Mouse (Mus musculus): ENCODE results near the gene Irf9. TPM values are rescaled to one million over a fixed set of nuclear protein-coding genes. Genes with fewer than 3 reads are reported as not detected.

The Irf9 gene
- polyA plus RNA-seq (2017; shearing (Covaris generic)): 100 to 1,000 TPM; 129 to 164 TPM

- no peak for ATAC-seq
These were observed at the start of gene Irf9 for GRCm38 (mm10) chr14:55603271-55603632. TSS of gene Irf9 (plus strand) at chr14:55603571.

DNA sequence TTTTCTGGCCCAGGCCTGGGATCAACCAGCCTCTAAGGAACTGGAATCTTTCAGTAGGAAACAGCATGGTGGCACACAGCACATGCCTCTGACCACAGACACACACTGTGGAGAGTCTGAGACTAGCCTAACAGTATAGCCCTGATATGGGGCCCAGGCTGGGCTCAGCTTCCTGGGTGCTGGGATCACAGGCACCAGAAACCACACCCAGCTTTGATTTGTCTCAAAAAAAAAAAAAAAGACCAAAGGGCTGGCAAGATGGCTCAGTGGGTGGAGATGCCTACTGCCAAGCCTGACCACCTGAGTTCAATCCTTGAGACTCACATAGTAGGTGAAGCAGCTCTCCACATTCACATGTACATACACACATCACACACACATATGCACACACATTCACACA lies 48.7 kb upstream of the Irf9 start:
- ATAC-seq: no peak

- no peak for ATAC-seq
These were observed 47.6 kb upstream of the Irf9 start for GRCm38 (mm10) chr14:55555788-55556187.

DNA sequence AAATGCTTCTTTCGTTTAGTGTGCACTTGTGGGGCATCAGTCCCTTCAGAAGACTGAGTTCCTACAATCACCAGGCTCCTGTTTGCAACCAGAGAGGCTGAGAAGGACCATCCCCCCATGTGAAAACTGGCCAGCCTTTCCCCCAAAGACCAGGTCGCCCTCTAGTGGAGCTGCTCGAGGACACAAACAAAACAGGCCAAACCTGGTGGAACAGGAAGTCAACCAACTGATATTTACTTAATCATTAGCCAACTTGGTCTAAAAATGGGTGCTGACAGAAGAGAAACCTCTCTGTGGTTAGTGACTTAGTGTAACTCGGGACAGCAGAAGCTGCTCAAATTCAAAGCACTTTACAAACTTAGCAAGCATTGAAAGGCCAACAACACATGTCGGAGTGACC lies 46.4 kb upstream of the Irf9 start:
- ATAC-seq: no peak

GRCm38 (mm10) chr14:55557587-55557986 lies 45.8 kb upstream of the Irf9 start:
- ATAC-seq: no peak

DNA sequence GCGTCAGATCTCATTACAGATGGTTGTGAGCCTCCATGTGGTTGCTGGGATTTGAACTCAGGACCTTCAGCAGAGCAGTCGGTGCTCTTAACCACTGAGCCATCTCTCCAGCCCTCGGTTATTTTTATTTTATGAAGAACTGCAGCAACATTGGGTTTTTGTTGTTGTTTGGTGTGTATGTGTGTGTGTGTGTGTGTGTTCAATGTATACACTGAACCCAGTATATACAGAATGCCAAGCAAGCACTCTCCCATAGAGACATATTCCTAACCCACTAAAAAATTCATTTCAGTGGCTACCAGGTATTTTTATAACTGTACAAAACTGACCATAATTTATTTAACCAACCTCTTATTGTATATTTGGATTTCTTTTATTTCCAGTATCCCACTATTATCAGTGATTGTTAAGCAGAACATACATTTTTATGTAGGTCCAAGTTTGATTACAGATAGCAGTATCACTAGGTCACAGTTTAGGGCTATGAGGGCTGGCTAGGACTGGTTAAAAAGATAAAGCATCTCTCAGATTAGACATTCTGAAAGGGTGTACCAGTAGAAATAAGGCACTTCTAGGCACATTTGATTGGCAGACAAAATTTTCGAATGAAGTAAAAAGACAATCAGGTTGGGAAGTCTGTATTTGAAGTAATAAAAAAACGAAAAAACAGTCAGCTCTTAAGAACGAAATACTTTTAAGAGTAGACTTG lies 44.5 kb upstream of the Irf9 start:
- ATAC-seq: no peak

DNA sequence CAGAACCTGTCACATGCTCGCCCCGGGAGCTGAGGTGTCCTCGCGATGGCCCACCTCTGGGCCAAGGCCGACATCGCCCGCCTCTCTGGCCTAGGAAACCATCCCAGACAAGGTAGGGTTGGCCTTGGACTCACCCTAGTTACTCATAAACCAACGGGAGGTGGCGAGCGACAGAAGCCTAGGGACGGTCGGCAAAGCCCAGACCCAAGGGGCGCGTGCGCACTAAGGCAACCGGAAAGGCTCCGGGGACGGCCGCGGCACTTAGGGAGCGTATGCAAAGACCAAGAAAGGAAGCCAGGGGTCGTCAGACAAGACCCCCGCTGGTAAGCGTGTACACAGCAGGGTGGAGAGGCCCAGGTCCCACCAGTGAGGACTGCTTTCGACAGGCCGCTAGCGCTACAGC lies 43.6 kb upstream of the Irf9 start, which contains the start of gene Dcaf11:
TSS of gene Dcaf11 (plus strand) at position 208 of the 403 bp plus-strand sequence.
- peak; percentile 32 for ATAC-seq

DNA sequence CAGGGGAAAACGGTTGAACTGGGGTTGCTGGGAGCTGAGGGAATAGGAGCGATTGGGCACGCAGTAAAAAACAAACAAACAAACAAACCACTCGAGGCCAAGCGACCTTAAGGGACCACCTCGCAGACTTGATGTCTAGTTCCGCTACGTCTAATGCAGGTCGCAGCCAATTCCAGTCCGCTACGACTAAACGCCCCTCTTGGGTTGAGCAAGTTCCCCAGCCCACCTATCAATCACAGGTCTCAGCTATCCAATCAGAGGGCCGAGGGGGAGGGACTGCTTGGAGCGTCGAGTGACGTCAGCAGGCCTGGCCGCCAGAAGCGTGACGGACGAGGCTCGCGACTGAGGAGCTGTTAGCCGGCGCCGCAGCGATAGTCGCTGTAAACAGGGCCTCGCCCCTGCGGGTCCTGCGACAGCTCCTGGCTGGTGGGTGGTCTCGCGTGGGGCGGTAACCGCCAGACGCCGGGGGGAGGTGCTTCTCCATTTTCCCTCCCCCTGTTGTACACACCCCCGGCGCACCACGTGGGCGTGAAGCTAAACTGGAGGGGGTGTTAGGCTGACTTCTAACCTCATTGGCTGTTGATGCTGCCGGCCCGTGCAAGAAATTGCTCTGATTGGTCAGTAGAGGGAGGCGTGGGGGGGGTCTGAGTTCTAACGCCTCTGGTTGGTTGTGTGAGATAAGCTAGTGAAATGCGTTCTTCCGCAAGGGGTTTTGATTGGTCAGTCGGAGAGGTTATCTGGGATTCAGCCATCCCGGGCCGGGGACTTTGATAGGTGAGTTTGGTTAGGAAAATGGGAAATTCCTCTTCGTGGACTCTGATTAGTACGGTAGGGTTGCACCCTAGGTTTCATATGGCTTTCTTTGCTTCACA lies 42.9 kb upstream of the Irf9 start, which contains the start of gene A730061H03Rik:
TSS of gene A730061H03Rik (minus strand) at position 205 of the 872 bp plus-strand sequence.
- peak; percentile 86 for ATAC-seq

GRCm38 (mm10) chr14:55561860-55562259 lies 41.5 kb upstream of the Irf9 start:
- ATAC-seq: no peak

DNA sequence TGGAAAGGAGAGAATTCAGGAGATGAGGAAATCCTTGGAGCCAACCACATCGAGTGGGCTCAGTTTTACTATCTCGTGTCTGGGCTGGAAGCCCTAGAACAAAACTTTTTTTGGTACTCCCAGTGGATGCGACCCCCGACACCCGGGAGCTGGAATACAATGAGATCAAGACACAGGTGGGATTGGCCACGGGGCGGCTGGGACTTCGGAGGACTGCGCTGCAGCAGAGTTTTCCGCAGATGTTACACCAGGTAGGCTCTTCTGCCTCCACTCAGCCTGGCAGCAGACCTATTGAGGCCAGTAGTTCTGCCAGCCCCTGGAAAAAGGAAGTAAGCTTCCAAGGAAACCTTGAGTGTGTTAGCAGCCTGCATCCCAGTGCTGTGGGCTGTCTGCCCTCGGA lies 40.1 kb upstream of the Irf9 start:
- ATAC-seq: no peak

- no peak for ATAC-seq
These were observed 37.6 kb upstream of the Irf9 start for GRCm38 (mm10) chr14:55565748-55566147.

- no peak for ATAC-seq
These were observed 35.9 kb upstream of the Irf9 start for GRCm38 (mm10) chr14:55567496-55567895.

- no peak for ATAC-seq
These were observed 32.8 kb upstream of the Irf9 start for GRCm38 (mm10) chr14:55570588-55570987.

DNA sequence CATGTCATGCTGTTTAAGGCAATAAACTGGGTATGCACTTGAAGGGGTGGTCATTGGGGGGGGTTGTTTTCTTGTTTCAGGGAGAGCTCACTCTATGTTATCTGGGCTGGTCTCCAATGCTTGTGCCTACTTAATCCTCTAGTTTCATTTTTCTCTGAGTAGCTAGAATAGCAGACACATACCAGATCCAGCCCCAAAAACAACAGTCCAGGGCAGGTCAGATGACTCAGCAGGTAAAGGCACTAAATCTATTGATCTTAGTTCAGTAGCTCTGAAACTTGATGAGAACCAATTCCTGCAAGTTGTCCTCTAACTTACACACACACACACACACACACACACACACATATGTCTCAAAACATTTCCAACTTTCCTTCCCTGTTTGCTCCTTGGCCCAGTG lies 31.6 kb upstream of the Irf9 start:
- no peak for ATAC-seq

DNA sequence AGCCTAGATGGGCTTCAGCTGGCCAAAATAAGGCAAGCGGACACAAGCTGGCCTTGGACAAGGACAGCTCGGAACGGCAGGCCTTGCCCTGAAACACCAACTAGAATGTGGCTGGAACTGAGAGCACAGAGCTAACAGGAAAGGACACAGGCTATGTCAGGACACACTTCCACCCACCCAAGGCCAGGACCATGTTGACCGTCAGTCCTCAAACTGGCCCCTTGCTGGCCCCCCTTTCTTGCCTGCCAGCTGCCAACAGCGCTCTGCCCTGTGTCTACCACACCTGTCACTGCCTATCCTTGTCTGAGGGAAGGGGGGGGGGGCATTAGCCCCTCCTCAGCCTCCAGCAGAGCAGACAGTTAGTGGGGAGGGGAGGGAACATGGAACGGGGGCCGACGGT lies 28.1 kb upstream of the Irf9 start, which contains the start of gene Fitm1:
TSS of gene Fitm1 (plus strand) at position 316 of the 400 bp plus-strand sequence.
- ATAC-seq: no peak

DNA sequence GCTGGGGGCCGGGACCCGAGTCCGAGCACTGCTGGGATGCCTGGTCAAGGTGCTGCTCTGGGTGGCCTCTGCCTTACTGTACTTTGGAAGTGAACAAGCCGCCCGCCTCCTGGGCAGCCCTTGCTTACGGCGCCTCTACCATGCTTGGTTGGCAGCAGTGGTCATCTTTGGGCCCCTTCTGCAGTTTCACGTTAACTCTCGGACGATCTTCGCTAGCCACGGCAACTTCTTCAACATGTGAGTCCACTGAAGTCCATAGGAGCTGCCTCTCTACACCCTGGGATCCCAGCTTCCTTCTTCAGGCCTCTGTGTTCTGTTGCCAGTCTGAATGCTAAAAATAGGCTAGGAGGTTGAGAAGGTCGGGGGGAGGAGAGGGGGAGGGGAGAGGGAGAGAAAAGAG lies 27.7 kb upstream of the Irf9 start:
- no peak for ATAC-seq

- ATAC-seq: no peak
These were observed 27.0 kb upstream of the Irf9 start for GRCm38 (mm10) chr14:55576376-55576775.

- ATAC-seq: peak; percentile 95
These were observed 25.3 kb upstream of the Irf9 start, which contains the start of gene Psme1 for GRCm38 (mm10) chr14:55577871-55578667. TSS of gene Psme1 (plus strand) at chr14:55578123.

- peak; percentile 53 for ATAC-seq
These were observed 24.6 kb upstream of the Irf9 start for GRCm38 (mm10) chr14:55578668-55579269.

GRCm38 (mm10) chr14:55579511-55580496 lies 23.6 kb upstream of the Irf9 start:
- no peak for ATAC-seq

GRCm38 (mm10) chr14:55580731-55581130 lies 22.6 kb upstream of the Irf9 start:
- no peak for ATAC-seq

Data from activated CD4-positive, CD25-positive, alpha-beta regulatory T cell, adult 4 months (primary cell).